Mouse (Mus musculus): ENCODE results near the gene Cep57. TPM values are rescaled to one million over a fixed set of nuclear protein-coding genes. Genes with fewer than 3 reads are reported as not detected.
"Not testable (repeated sequence)": the region's sequence is repeated elsewhere in the genome, so short reads cannot be mapped to it uniquely, and the experiment has no call there.

Gene Cep57
- total RNA-seq, 2 experiments from 2014 or later, result 16.1 to 19.4 TPM

DNA sequence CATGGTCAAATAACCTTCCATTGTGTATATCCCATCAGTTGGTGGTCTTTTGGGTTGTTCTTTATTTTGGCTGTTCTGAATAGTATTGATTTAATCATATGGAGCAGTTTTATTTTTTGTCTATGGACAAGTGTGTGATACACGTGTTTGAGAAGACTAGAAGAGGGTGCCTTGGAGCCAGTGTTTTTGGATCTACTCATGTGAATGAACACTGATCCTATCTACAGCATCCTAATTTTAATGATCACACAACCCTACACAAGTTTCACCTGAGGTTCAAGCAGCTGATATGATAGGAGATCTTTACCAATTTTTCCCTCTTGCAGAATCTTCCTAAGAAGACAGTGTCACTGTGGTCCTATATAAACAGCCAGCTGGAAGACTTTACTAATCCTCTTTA lies 22.4 kb downstream of the Cep57 start:
- DNase-seq (ENCODE audit: low spot score in 2 of 2), result no peak

GRCm38 (mm10) chr9:13794756-13795155 lies 32.2 kb downstream of the Cep57 start:
- no peak for DNase-seq (ENCODE audit: low spot score in 2 of 2)

GRCm38 (mm10) chr9:13794302-13794701 lies 32.6 kb downstream of the Cep57 start:
- no peak for DNase-seq (ENCODE audit: low spot score in 2 of 2)

DNA sequence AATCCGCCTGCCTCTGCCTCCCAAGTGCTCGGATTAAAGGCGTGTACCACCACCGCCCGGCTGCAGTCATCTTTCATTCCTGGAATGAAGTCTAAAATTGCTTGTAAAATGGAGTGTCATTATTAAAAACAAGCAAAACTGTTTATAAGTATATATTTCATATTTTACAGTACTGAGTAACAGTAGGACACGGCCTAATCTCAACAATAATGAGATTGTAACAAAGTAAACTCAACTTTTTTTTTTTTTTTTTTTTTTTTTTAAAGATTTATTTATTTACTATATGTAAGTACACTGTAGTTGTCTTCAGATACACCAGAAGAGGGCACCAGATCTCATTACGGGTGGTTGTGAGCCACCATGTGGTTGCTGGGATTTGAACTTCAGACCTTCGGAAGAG lies 36.0 kb downstream of the Cep57 start:
- DNase-seq (ENCODE audit: low spot score in 2 of 2), result not testable (repeated sequence)

- DNase-seq (ENCODE audit: low spot score in 2 of 2), result no peak
These were observed 44.9 kb downstream of the Cep57 start for GRCm38 (mm10) chr9:13781985-13782384.

- DNase-seq (ENCODE audit: low spot score in 2 of 2), result no peak
These were observed 52.2 kb downstream of the Cep57 start for GRCm38 (mm10) chr9:13774732-13775131.

GRCm38 (mm10) chr9:13766570-13766969 lies 60.3 kb downstream of the Cep57 start:
- no peak for DNase-seq (ENCODE audit: low spot score in 2 of 2)

- DNase-seq (ENCODE audit: low spot score in 2 of 2), result no peak
These were observed 61.3 kb downstream of the Cep57 start for GRCm38 (mm10) chr9:13765624-13766023.

DNA sequence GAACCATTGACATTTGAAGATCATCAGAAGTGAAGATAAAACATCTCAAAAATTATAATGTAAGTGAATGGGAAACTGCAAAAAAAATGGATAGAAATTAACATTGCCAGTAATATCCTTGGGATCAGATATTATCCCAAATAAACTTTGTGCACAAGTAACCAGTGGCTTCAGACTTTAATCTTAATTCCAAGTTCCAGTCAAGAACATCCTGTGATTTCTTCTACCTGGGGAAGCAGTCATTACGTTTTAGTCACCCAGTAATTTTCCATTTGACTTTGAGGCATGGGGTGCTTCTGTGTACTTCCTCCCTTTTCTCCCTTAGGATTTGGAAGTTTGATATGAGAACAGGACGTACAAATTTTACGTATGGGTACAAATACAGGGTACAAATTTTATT lies 66.5 kb downstream of the Cep57 start:
- DNase-seq (ENCODE audit: low spot score in 2 of 2), result no peak

Other genes with a start within 250 kb of the Cep57 start
- 10 to 100 TPM; 35.8 to 38.7 TPM for gene Mtmr2, start 78.7 kb downstream of the Cep57 start, total RNA-seq (2021)
- 10 to 100 TPM; 19.0 to 22.9 TPM for gene Fam76b, start 609 bp upstream of the Cep57 start, total RNA-seq (2021)